Mouse (Mus musculus) skeletal muscle tissue, adult 2 months (tissue): ENCODE results near the gene Arfrp1.

Experiments used
- DNase-seq: peaks from one replicate; pipeline ENCODE4 v3.0.0-alpha.2; 2012; ENCODE audit warnings: low read depth, low spot score

Arfrp1 gene

DNA sequence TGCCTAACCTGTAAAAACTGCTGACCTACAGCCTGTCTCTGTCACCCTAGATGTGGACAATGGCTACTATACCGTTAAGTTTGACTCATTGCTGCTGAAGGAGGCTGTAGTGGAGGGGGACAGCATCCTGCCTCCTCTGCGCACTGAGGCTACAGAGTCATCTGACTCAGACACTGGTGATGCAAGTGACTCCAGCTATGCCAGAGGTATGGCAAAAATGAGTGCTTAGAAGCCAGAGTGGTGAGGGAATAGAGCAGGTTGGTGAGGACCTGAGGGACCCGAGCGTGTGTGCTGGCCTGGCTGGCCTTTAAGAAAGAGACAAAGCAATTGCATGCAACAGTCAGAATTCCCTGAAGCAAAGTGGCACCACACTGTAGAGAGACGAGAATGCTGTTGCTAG lies 13.5 kb upstream of the Arfrp1 start:
- no peak for DNase-seq

DNA sequence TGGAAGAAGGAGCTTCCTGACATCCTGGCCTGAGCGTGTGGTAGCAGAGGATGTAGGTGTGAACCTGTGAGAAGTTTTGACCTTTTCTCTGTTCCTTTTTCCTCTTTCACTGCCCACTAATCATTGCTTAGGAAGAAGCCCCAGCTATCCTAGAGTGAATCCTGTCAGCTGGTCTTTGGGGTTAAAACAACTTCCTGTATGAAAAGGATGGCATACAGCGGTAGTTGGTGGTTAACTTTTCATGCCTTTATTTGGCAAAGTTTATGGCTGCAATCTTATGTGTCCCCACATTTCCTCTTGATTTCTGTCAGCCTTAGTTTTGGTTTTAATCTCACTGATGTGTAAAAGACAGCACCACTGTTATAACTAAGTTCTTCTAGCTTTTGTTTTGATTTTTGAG lies 12.0 kb upstream of the Arfrp1 start:
- DNase-seq, result no peak

DNA sequence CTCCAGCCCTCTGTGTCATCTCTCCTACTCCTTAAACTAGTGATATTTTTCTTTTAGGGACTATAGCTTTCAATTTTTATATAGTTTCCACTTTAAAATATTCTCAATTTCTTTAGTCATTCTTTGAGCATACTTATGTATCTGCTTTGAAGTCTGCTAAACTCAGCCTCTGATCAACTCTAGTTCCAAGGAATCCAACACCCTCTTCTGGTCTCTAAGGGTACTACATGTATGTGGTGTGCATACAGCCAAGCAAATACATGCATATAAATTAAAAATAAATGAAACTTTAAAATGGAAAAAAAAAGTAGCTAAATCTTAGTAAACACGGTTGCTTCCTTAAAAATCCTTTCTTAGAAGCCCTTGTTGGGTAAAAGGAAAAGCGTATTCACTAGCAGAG lies 10.6 kb upstream of the Arfrp1 start:
- no peak for DNase-seq

DNA sequence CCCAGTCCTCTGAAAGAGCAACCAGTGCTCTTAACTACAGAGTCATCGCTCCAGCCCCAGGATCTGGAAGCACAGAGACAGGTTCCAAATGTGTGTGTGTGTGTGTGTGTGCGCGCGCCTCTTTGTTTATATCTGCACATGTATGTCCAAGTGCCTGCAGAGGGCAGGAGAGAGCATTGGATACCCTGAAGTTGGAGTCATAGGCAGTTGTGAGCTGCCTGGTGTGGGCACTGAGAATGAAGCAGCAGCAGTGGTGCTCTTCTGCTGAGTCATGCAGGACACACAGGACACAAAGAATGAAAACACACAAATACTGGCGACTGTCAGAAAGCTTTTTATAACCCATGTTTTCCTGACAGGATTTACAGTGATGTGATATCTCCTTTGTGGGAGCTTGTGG lies 4.8 kb upstream of the Arfrp1 start:
- no peak for DNase-seq

DNA sequence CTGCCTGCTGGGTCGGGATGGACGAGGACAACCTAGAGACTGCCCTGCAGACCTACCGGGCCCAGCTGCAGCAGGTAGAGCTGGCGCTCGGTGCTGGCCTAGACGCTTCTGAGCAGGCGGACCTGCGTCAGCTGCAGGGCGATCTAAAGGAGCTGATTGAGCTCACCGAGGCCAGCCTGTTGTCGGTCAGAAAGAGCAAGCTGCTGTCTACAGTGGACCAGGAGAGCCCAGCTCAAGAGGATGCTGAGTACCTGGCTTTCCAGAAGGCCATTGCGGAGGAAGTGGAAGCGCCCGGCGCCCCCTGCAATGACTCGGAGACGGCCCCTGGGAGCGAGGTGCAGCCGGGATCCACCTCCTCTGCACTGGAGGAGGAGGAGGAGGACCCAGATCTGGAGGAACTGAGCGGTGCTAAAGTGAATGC lies 461 bp upstream of the Arfrp1 start:
- no peak for DNase-seq

DNA sequence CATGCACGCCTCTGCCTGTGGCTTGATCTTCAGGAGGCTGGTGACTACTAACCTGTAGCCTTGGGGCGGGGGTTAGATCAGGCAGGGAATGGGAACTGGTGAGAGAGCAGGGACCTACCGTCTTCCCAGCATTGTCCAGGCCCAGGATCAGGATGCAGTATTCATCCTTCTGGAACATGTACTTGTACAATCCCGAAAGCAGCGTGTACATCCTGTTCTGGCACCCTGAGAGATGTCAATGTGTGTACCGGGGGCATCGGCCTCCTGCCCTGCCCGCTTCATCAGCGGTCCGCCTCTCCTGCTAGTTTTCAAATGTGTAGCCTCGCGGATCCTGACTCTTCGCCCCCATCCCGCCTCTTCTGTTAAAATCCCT lies 731 bp downstream of the Arfrp1 start:
- DNase-seq, result no peak

DNA sequence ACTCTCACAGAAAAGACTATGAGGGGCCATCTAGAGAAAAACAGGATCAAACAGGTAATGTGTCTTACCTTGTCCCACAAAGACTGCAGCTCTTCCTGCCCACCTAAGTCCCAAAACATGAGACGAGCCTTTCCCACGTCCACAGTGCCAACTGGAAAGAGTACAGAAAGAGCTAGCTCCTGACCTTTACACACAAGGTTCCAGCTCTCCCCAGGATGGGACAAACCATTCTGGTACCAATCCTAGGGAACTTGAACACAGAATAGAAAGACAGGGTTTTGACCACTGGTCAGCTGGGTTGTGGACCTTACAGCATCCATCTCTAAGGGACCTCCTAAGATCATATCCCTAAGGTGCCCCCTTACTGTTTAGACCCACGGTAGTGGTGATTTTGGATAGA lies 1.3 kb downstream of the Arfrp1 start:
- no peak for DNase-seq

DNA sequence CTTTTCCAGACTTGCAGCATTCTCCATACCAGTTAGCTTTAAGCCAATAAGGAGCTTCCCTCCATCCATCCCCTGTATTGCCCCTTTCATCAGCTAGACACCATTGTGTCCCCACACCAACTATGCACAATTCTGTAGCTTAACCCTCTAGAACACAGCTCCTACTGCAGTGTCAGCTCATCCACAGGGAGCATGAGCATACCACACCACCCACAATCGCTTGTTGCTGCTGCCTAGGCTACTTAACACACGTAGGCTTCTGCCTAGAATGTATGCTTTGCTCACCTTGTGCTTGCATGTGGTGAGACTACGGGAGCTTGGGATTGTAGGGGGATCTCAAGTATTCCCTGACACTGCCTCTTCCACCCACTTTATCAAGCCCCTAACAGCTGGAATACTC lies 8.4 kb downstream of the Arfrp1 start:
- no peak for DNase-seq

DNA sequence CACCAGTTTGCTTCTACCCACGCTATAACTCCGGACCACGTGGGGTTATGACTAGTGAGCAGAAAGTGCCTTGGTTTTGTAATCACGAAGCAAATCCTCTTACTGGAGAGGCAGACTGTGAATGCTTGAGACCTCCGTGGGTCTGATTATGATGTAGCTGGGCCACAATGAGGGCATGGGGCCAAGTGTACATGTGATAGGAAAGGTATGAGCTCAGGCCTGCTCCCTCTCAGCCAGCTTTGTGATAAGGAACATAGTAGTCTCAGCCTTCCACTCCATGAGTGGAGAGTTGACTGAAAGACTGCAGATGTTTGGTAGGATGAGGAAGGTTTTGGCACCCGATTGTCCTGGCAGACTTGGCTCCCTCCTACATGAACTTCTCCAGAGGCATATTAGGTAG lies 22.4 kb downstream of the Arfrp1 start:
- DNase-seq, result no peak

DNA sequence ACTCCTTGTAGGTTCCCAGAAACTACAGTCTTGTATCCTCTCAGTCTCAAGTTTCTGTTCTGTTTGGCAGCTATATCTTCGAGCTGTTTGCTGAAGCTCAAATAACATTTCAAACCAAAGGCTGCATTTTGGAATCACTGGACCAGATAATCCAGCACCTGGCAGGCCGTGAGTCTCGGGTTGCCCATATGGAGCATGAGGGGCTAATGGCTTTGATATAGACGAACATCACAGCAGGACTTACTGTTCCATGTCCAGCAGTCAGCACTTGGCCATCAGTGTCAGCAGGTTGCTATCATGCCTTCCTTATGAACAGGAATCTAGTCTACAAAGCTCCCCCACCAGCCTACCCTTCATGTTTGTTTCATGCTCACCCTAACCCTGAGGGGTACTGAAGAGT lies 24.8 kb downstream of the Arfrp1 start:
- DNase-seq, result no peak

DNA sequence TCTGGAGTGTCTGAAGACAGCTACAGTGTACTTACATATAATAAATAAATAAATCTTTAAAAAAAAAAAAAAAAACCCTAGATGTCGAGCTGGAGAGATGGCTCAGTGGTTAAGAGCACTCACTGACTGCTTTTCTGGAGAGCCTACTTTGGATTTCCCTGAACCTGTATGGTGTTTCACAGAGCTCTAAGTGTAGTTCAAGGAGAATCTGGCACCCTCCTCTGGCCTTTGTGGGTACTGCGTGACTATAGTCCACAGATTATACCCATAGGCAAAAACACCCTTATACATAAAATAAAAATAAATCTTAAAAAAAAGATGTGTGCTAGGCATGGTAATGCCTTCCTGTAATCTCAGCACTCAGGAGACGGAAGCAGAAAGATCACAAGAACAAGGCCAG lies 31.2 kb downstream of the Arfrp1 start:
- peak; percentile 28 for DNase-seq

DNA sequence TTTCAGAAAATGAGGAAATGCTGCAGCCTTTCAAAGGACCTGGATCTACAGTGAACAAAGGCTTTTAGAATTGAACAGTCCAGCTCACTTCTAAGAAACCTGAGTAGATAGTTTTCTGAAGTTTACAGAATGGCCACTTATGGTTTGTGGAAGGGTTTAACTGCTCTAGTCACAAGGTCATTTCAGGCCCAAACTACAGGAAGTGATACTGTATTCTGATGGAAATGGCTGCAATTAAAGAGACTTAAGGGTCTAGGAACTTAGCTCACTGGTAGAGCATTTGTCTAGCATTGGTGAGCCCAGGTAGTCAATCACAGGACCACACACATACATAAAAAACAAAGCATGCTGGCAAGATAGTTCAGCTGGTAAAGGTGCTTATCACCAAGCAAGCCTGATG lies 32.7 kb downstream of the Arfrp1 start:
- no peak for DNase-seq

DNA sequence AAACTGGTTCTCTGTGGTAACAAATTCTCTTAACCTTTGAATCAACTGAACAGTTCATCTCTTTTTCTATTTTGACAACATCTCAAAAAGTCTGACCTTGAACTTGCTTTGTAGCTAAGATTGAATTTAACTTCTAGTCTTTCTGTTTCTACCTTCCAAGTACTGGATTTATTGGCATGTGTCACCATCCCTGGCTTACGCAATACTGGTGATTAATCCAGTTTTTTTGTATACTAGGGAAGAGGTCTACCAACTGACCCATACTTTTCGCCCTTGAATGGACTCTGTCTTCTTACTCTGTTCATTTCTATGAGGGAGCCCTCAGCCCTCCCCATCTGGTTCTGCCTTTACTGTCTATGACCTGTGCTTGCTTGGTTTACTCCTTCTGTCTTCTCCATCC lies 39.1 kb downstream of the Arfrp1 start:
- DNase-seq, result no peak

DNA sequence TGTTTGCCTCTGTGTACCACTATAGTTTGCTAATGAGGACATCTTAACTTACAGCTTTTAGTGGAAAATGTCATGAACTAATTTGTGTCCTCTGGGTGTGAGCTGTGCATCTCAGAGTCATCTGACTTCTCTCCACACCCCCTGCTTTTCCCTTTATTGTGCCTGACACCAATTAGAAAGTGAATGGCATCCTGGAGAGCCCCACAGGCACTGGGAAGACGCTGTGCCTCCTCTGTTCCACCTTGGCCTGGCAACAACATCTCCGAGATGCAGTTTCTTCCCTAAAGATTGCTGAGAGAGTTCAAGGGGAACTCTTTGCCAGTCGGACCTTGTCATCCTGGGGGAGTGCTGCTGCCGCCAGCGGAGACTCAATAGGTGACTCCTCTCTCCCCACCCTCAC lies 43.1 kb downstream of the Arfrp1 start:
- DNase-seq, result no peak

DNA sequence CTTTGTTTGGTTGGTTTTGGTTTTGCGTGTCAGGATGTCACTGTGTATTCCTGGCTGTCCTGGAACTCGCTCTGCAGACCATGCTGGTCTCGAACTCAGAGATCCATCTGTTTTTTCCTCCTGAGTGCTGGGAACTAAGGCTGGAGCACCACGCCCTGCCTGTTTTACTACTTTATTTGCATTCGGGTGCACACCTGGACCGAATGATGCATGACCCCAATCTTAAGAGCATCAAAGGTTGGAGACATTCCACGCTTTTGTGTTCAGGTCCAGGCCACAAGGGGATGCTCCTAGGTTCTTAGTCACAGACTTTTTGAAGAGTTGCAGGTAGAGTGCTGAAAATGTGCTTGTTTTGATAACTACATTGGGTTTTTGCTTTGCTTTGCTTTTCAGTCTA lies 45.1 kb downstream of the Arfrp1 start:
- no peak for DNase-seq

DNA sequence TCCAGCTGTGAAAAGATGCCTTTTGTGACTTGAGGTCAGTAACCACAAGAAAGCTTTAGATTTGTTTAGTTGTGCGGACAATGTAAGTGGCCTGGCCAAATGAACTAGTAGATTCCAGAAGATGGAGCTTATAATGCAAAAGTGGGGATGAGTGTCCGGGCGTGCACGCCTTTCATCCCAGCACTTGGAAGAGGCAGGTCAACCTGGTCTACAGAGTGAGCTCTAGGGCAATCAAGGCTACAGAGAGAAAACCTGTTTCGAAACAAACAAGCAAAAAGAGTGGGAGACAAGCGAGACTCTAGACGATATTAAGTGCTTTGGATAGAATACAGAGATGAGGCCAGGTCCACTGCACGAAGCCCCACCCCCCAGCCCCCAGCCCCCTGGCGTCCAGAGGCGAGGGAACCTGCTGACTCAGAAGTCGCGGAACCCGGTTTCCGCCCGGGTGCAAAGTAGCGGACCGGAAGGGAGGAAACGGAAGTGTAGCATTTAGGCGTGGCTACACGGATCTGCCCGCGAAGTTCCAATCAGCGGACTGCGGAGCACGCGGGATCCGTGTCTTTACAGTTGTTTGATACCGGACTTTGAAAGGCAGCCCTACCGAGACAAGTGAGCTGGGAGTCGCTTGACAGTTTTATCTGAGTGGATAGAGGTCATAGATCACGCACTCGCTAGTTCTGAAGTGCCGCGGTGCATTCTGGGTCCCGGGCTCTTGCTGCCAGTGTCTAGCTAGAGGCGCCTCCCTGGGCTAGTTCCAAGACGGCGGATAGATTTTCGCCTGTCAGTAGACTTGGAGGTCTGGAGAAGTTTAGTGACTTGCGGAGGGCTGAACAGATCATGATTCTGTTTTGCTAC lies 45.7 kb downstream of the Arfrp1 start, which contains the start of gene Rtel1:
Rtel1 (plus strand) TSS at position 492 of the 855 bp plus-strand sequence.
- DNase-seq, result peak; percentile 67

DNA sequence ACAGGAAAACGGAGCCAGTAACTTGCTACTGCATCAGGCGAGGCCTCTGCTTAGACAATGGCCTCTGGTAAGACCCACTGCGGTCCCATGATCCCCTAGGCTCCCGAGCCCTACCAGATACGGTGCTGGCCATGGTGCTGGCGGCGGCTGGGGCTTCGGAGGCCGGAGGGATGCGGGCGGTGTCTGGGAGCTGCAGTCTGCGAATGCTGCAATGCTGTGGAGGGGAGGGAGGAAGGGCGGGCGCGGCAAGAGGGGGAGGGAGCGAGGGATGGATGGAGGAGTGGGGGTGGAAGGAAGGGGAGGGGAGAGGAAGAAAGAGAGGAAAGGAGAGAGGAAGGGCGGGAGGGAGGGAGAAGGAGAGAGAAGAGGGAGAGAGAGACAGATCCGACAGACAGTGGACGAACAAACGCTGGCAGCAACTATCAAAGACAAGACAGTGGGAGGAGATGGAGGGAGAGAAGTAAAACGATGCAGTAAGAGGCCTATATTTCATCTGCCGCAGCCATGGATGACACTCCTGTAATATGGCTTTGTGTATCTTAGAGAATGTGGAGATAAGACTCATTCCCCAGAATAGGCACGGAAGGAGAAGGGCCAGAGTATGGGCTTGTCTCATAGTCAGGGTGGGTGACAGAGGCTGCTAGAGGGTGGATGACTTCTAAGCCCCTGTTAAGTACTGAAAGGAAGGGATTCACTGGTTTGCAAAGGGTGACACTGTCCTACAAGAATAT lies 51.0 kb downstream of the Arfrp1 start, which contains the start of gene Stmn3:
Stmn3 (minus strand) TSS at position 421 of the 731 bp plus-strand sequence.
- no peak for DNase-seq

DNA sequence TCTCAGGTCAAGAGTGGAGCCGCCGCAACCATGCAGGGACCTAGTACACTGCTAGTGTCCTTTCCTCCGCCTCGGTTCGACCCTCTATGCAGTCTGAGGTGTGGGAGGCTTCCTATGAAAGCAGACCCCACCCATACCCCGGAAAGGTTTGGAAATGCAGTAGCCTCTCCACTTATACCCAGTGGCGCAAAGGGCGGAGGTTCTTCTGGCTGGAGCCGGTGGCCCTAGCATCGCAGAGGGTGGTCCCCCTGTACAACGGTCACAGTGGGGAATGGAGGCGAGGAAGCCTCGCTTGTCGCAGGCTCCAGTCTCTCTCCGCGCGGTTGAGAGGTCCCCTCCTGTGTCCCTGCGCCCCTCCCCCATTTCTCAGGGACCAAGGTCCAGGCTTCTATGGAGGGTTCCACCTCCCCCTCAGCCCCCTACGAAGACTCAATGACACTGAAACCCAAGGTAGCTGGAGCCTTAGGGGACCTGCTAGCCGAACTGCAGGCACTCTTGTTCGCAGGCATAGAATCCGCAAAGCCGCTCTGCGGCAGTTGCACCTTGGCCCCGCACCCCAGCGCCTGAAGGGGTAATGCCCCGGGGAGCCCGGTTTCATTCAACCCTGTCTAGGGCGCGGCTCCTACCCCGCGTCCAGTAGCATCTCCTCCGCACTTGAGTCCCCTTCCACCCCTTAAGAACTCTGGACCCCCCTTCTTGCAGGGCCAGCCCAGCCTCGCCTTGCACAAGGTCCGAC lies 51.7 kb downstream of the Arfrp1 start:
- no peak for DNase-seq

DNA sequence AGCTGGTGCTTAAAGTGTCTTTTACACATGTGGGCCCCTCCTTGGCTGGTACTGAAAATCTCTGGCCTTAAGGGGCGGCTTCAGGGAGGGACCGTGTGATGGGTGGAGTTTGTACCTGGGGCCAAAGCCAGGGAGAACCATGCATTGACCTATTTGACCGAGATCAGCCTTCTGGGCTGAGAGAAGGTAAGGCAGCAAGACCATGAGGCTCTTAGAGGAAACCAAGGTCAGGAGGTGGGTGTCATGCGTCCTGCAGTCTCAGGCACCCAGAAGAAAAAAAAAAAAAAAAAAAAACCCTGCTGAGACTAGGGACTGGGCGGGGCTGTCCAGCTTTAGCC lies 52.2 kb downstream of the Arfrp1 start:
- DNase-seq, result no peak

DNA sequence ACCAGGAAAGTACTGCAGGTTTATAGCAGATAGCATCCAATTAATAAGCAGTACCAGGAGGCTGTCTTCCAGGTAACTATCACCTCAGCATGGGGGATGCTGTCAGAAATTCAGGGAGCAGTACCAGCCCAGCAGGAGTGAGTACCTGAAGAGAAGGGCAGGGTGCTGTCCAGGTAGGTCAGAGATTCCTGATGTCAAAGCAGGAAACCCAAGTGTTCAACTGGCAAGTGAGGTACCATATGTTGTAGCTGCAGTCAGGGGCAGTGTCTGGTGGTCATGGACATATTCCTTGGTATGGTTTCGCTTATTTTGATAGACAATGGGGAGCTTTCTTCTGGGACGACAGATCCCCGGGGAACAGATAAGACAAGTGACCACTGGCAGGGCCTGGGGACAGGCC lies 52.8 kb downstream of the Arfrp1 start:
- no peak for DNase-seq
